Mouse (Mus musculus): ENCODE results near the gene Zscan10. TPM values are rescaled to one million over a fixed set of nuclear protein-coding genes. Genes with fewer than 3 reads are reported as not detected.
A peak's percentile ranks its signal among the peaks of the same experiment; 100 is the strongest.

Zscan10 gene
- polyA plus RNA-seq, 1 experiment = 0.02 TPM

DNA sequence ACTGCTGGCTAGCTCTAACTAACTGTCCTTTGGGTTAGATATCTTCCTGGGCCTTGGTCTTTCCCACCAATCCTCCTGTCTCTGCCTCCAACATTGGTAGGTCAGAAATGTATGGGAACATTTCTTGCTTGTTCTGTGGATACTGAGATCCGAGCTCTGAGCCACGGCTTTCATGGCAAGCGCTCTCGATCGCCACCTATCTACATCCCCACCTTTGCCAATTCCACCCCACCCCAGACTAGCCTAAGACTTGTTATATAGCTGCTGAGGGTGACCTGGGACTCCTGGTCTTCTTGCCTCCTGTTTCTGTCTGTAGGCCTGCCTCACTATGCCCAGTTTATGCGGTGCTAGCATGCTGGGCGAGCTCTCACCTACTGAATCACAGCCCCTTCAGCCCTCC lies 3.7 kb downstream of the Zscan10 start:
- TF ChIP-seq CEBPB (IDR thresholded peaks at IDR 0.05; ENCODE audit: insufficient read depth, poor library complexity, severe bottlenecking) = no peak
- TF ChIP-seq MYOG (IDR thresholded peaks at IDR 0.05; ENCODE audit: control insufficient read depth in 1 of 3, insufficient read depth in 1 of 3, insufficient read length in 2 of 3, low read depth in 2 of 3) = no peak
- TF ChIP-seq REST (IDR thresholded peaks at IDR 0.05; ENCODE audit: insufficient read depth, insufficient read length) = no peak
- TF ChIP-seq SRF (IDR thresholded peaks at IDR 0.05; ENCODE audit: control insufficient read depth, insufficient read length, low read depth) = no peak
- TF ChIP-seq POLR2A (IDR thresholded peaks at IDR 0.05; ENCODE audit: insufficient read length, low read depth) = no peak
- TF ChIP-seq USF1 (IDR thresholded peaks at IDR 0.05; ENCODE audit: low read depth) = no peak
- TF ChIP-seq TCF12 (IDR thresholded peaks at IDR 0.05; ENCODE audit: insufficient read depth, poor library complexity, severe bottlenecking) = no peak
- no peak for TF ChIP-seq MYOD1 (IDR thresholded peaks at IDR 0.05; ENCODE audit: control insufficient read depth in 1 of 3, insufficient read length in 2 of 3, low read depth in 2 of 3)
- Histone ChIP-seq H3K27me3 (ENCODE audit: control insufficient read depth, insufficient read depth, insufficient read length) (peaks cover 2% of the 10 kb centered on the region), H3ac (ENCODE audit: control insufficient read depth, insufficient read length) (no peak overlapping the region), H3K36me3 (ENCODE audit: control insufficient read depth, insufficient read depth) (no peaks in the 10 kb centered on the region), H3K4me3 (no peak overlapping the region), H3K79me2 (ENCODE audit: control insufficient read depth, insufficient read depth) (no peaks in the 10 kb centered on the region), H3K4me2 (ENCODE audit: low read depth) (no peak overlapping the region)

- H3K27me3 ChIP-seq (ENCODE audit: control insufficient read depth, insufficient read depth, insufficient read length) = peaks cover 10% of the 10 kb centered on the region
- H3ac ChIP-seq (ENCODE audit: control insufficient read depth, insufficient read length) = no peak overlapping the region
- no peak overlapping the region for H3K4me2 ChIP-seq (ENCODE audit: low read depth)
- H3K36me3 ChIP-seq (ENCODE audit: control insufficient read depth, insufficient read depth) = no peaks in the 10 kb centered on the region
- H3K79me2 ChIP-seq (ENCODE audit: control insufficient read depth, insufficient read depth) = no peaks in the 10 kb centered on the region
- H3K4me3 ChIP-seq = no peak overlapping the region
- TF ChIP-seq USF1 (IDR thresholded peaks at IDR 0.05; ENCODE audit: low read depth) = no peak
- no peak for TF ChIP-seq SRF (IDR thresholded peaks at IDR 0.05; ENCODE audit: control insufficient read depth, insufficient read length, low read depth)
- no peak for TF ChIP-seq TCF12 (IDR thresholded peaks at IDR 0.05; ENCODE audit: insufficient read depth, poor library complexity, severe bottlenecking)
- TF ChIP-seq CEBPB (IDR thresholded peaks at IDR 0.05; ENCODE audit: insufficient read depth, poor library complexity, severe bottlenecking) = no peak
- no peak for TF ChIP-seq MYOG (IDR thresholded peaks at IDR 0.05; ENCODE audit: control insufficient read depth in 1 of 3, insufficient read depth in 1 of 3, insufficient read length in 2 of 3, low read depth in 2 of 3)
- no peak for TF ChIP-seq POLR2A (IDR thresholded peaks at IDR 0.05; ENCODE audit: insufficient read length, low read depth)
- TF ChIP-seq REST (IDR thresholded peaks at IDR 0.05; ENCODE audit: insufficient read depth, insufficient read length) = no peak
- no peak for TF ChIP-seq MAX (IDR thresholded peaks at IDR 0.05; ENCODE audit: low read depth)
- TF ChIP-seq TCF3 (IDR thresholded peaks at IDR 0.05; ENCODE audit: insufficient read length, low read depth) = no peak
- no peak for TF ChIP-seq E2F4 (IDR thresholded peaks at IDR 0.05; ENCODE audit: insufficient read depth)
- no peak for TF ChIP-seq POLR2AphosphoS2 (IDR thresholded peaks at IDR 0.05; ENCODE audit: insufficient read length, low read depth)
- no peak for TF ChIP-seq MYOD1 (IDR thresholded peaks at IDR 0.05; ENCODE audit: control insufficient read depth in 1 of 3, insufficient read length in 2 of 3, low read depth in 2 of 3)
Observed at GRCm38 (mm10) chr17:23605220-23605619, 4.6 kb downstream of the Zscan10 start.

- Histone ChIP-seq H3K27me3 (ENCODE audit: control insufficient read depth, insufficient read depth, insufficient read length) (peaks cover 15% of the 10 kb centered on the region), H3K4me3 (no peak overlapping the region), H3K4me2 (ENCODE audit: low read depth) (no peak overlapping the region), H3K79me2 (ENCODE audit: control insufficient read depth, insufficient read depth) (no peaks in the 10 kb centered on the region), H3K36me3 (ENCODE audit: control insufficient read depth, insufficient read depth) (no peaks in the 10 kb centered on the region), H3ac (ENCODE audit: control insufficient read depth, insufficient read length) (no peak overlapping the region)
- TF ChIP-seq TCF12 (IDR thresholded peaks at IDR 0.05; ENCODE audit: insufficient read depth, poor library complexity, severe bottlenecking) (no peak), SRF (IDR thresholded peaks at IDR 0.05; ENCODE audit: control insufficient read depth, insufficient read length, low read depth) (no peak), USF1 (IDR thresholded peaks at IDR 0.05; ENCODE audit: low read depth) (no peak), POLR2AphosphoS2 (IDR thresholded peaks at IDR 0.05; ENCODE audit: insufficient read length, low read depth) (no peak), POLR2A (IDR thresholded peaks at IDR 0.05; ENCODE audit: insufficient read length, low read depth) (no peak), MYOD1 (IDR thresholded peaks at IDR 0.05; ENCODE audit: control insufficient read depth in 1 of 3, insufficient read length in 2 of 3, low read depth in 2 of 3) (no peak), CEBPB (IDR thresholded peaks at IDR 0.05; ENCODE audit: insufficient read depth, poor library complexity, severe bottlenecking) (no peak), MYOG (IDR thresholded peaks at IDR 0.05; ENCODE audit: control insufficient read depth in 1 of 3, insufficient read depth in 1 of 3, insufficient read length in 2 of 3, low read depth in 2 of 3) (no peak), REST (IDR thresholded peaks at IDR 0.05; ENCODE audit: insufficient read depth, insufficient read length) (no peak), TCF3 (IDR thresholded peaks at IDR 0.05; ENCODE audit: insufficient read length, low read depth) (no peak), E2F4 (IDR thresholded peaks at IDR 0.05; ENCODE audit: insufficient read depth) (no peak), MAX (IDR thresholded peaks at IDR 0.05; ENCODE audit: low read depth) (no peak)
Observed at GRCm38 (mm10) chr17:23609612-23610011, 9.0 kb downstream of the Zscan10 start.

- H3K4me3 ChIP-seq = no peak overlapping the region
- no peak overlapping the region for H3ac ChIP-seq (ENCODE audit: control insufficient read depth, insufficient read length)
- H3K27me3 ChIP-seq (ENCODE audit: control insufficient read depth, insufficient read depth, insufficient read length) = peaks cover 15% of the 10 kb centered on the region
- TF ChIP-seq E2F4 (IDR thresholded peaks at IDR 0.05; ENCODE audit: insufficient read depth) (no peak), REST (IDR thresholded peaks at IDR 0.05; ENCODE audit: insufficient read depth, insufficient read length) (no peak), TCF12 (IDR thresholded peaks at IDR 0.05; ENCODE audit: insufficient read depth, poor library complexity, severe bottlenecking) (no peak), SRF (IDR thresholded peaks at IDR 0.05; ENCODE audit: control insufficient read depth, insufficient read length, low read depth) (no peak), MYOD1 (IDR thresholded peaks at IDR 0.05; ENCODE audit: control insufficient read depth in 1 of 3, insufficient read length in 2 of 3, low read depth in 2 of 3) (peak in 2 of 3 experiments; percentile 13 to 32), MYOG (IDR thresholded peaks at IDR 0.05; ENCODE audit: control insufficient read depth in 1 of 3, insufficient read depth in 1 of 3, insufficient read length in 2 of 3, low read depth in 2 of 3) (peak in 1 of 3 experiments; percentile 44), POLR2AphosphoS2 (IDR thresholded peaks at IDR 0.05; ENCODE audit: insufficient read length, low read depth) (no peak)
- no peak overlapping the region for H3K4me2 ChIP-seq (ENCODE audit: low read depth)
- H3K79me2 ChIP-seq (ENCODE audit: control insufficient read depth, insufficient read depth) = no peaks in the 10 kb centered on the region
- no peaks in the 10 kb centered on the region for H3K36me3 ChIP-seq (ENCODE audit: control insufficient read depth, insufficient read depth)
Observed at GRCm38 (mm10) chr17:23610361-23610800, 9.7 kb downstream of the Zscan10 start.
